Mouse (Mus musculus): Measurements from ENCODE around the gene Mblac1.

- TF ChIP-seq CTCF (IDR thresholded peaks at IDR 0.05; ENCODE audit: insufficient read depth, low read depth, low read length) (no peak), POLR2A (IDR thresholded peaks at IDR 0.05; ENCODE audit: insufficient read depth, low read depth, low read length) (no peak)
Observed at GRCm38 (mm10) chr5:138202086-138202485, 8.0 kb downstream of the Mblac1 start.
